Mouse (Mus musculus) adrenal gland, adult 2 months (tissue): Measurements from ENCODE around the gene Apol11b. TPM values are rescaled to one million over a fixed set of nuclear protein-coding genes. Genes with fewer than 3 reads are reported as not detected.

Experiments used
- polyA plus RNA-seq: library from polyadenylated mRNA; depleted of rRNA; stranded (reverse); fragments of >200 nt; gene quantifications from 2 replicates; pipeline ENCODE4 v1.2.3, GENCODE M21; 2012; rRNA removed
- total RNA-seq, 2 experiments: library from RNA; stranded (reverse); gene quantifications; 2 replicates each; pipeline ENCODE4 v1.2.3; 2021

The Apol11b gene
- total and polyA plus RNA-seq, 3 experiments = 0.52 to 0.73 TPM; not detected in 1

Other genes with a start within 250 kb of the Apol11b start
- under 1 TPM in 1 of 2 experiments, not detected in 1; 0.21 TPM for gene Apol7a, start 244.2 kb downstream of the Apol11b start, total RNA-seq
- gene Apol7a, start 244.2 kb downstream of the Apol11b start, polyA plus RNA-seq = 0.07 TPM in 1 of 2 replicates, not detected in the other
- gene Apol9a, start 232.2 kb downstream of the Apol11b start, total RNA-seq = 1 to 10 TPM in 1 of 2 experiments, under 1 TPM in 1; 0.78 to 1.2 TPM
- 1.9 and 3.0 TPM in 2 replicates for gene Apol9a, start 232.2 kb downstream of the Apol11b start, polyA plus RNA-seq
- gene Apol7b, start 195.8 kb downstream of the Apol11b start, total RNA-seq = not detected
- 0.04 TPM in 1 of 2 replicates, not detected in the other for gene Apol7b, start 195.8 kb downstream of the Apol11b start, polyA plus RNA-seq
- gene Apol10a, start 166.2 kb downstream of the Apol11b start, total RNA-seq = not detected
- gene Apol10a, start 166.2 kb downstream of the Apol11b start, polyA plus RNA-seq = not detected in 2 replicates
- not detected for gene Apol11a, start 135.0 kb downstream of the Apol11b start, total RNA-seq
- gene Apol11a, start 135.0 kb downstream of the Apol11b start, polyA plus RNA-seq = not detected in 2 replicates
- gene Apol7c, start 110.0 kb downstream of the Apol11b start, total RNA-seq = under 1 TPM in 1 of 2 experiments, not detected in 1; 0.14 TPM
- gene Apol7c, start 110.0 kb downstream of the Apol11b start, polyA plus RNA-seq = 0.07 TPM in 1 of 2 replicates, not detected in the other
- gene 1700025B11Rik, start 81.4 kb downstream of the Apol11b start, total RNA-seq = not detected
- not detected in 2 replicates for gene 1700025B11Rik, start 81.4 kb downstream of the Apol11b start, polyA plus RNA-seq
- gene Apol10b, start 47.2 kb downstream of the Apol11b start, total RNA-seq = under 1 TPM; 0.14 to 0.41 TPM
- 0.07 TPM in 1 of 2 replicates, not detected in the other for gene Apol10b, start 47.2 kb downstream of the Apol11b start, polyA plus RNA-seq
- gene Gm36245, start 44.0 kb downstream of the Apol11b start, total RNA-seq = not detected
- not detected in 2 replicates for gene Gm36245, start 44.0 kb downstream of the Apol11b start, polyA plus RNA-seq
- gene Apol7e, start 55.6 kb upstream of the Apol11b start, total RNA-seq = under 1 TPM in 1 of 2 experiments, not detected in 1; 0.52 TPM
- gene Apol7e, start 55.6 kb upstream of the Apol11b start, polyA plus RNA-seq = 0.12 TPM in 1 of 2 replicates, not detected in the other
- gene Apol9b, start 85.8 kb upstream of the Apol11b start, total RNA-seq = 1 to 10 TPM in 1 of 2 experiments, under 1 TPM in 1; 0.58 to 1.5 TPM
- gene Apol9b, start 85.8 kb upstream of the Apol11b start, polyA plus RNA-seq = 1.5 and 3.2 TPM in 2 replicates
- gene Apol8, start 113.7 kb upstream of the Apol11b start, total RNA-seq = not detected
- not detected in 2 replicates for gene Apol8, start 113.7 kb upstream of the Apol11b start, polyA plus RNA-seq
- gene Myh9, start 198.9 kb upstream of the Apol11b start, total RNA-seq = 100 to 1,000 TPM; 280 to 306 TPM
- 45.4 and 51.9 TPM in 2 replicates for gene Myh9, start 198.9 kb upstream of the Apol11b start, polyA plus RNA-seq